14 mouse cellular contexts compared by ENCODE assay signal in genomic region chr10:45676796-45677195, GRCm38 (mm10).
DNase-seq lines count a peak whose midpoint lies in the region; ATAC-seq and TF ChIP-seq lines count a peak whose summit lies in the region.
"Had no signal": no experiment of that assay in that cellular context is flagged by ENCODE, and none has a peak within 500 bp of the region (broad histone marks: within the 10 kb centered on the region; RNA-seq: fewer than 3 reads in every experiment).

No protein-coding gene starts in this region.

- no peak overlapping the region for H3K27ac ChIP-seq in forebrain, embryonic 14.5 days (ENCODE audit: low read depth, low read length)
- no peak overlapping the region for H3K27ac ChIP-seq in forebrain, embryonic 11.5 days (ENCODE audit: low read depth, low read length)
- H3K27ac ChIP-seq in liver, adult 2 months (replicated peaks; ENCODE audit: insufficient read depth, low read depth, low read length): no peak overlapping the region
- no peak overlapping the region for H3K27ac ChIP-seq in liver, embryonic 11.5 days (ENCODE audit: low read depth, low read length)
- no peak overlapping the region for H3K27ac ChIP-seq in kidney, embryonic 14.5 days (ENCODE audit: low read depth, low read length)
- H3K27ac ChIP-seq in heart, embryonic 10.5 days: no peak overlapping the region
- H3K27ac ChIP-seq: liver, embryonic 13.5 days; midbrain, embryonic 10.5 days had no signal

- POLR2A ChIA-PET in Patski (lab: Charles Lee): no interaction called here

- CTCF ChIA-PET in Patski (lab: Charles Lee): interaction anchor here (0.9 to 2.3 kb wide), 10 partner anchors 10 to 335 kb away, joined by 3 to 17 read pairs (median 3); no protein-coding TSS in a partner anchor

- in situ Hi-C loops in Patski (cut with MboI; ENCODE audit: low pct_unique_long_range_greater_than_20kb): loop anchor here (5.0 kb wide), 2 partner anchors 126 to 241 kb away; no protein-coding TSS in a partner anchor

- no peaks in the 10 kb centered on the region for H3K79me2 ChIP-seq in liver, adult 2 months (ENCODE audit: control insufficient read depth, insufficient read depth, low read length)

- H3K4me3 ChIP-seq in forebrain, embryonic 14.5 days (ENCODE audit: low read depth, low read length): no peak overlapping the region
- H3K4me3 ChIP-seq in forebrain, embryonic 11.5 days (ENCODE audit: low read depth, low read length): no peak overlapping the region
- H3K4me3 ChIP-seq in liver, adult 2 months (ENCODE audit: insufficient read depth, low read depth, low read length): no peak overlapping the region
- no peak overlapping the region for H3K4me3 ChIP-seq in liver, embryonic 11.5 days (ENCODE audit: low read depth, low read length)
- no peak overlapping the region for H3K4me3 ChIP-seq in kidney, embryonic 14.5 days (ENCODE audit: low read length)
- H3K4me3 ChIP-seq in heart, embryonic 10.5 days: no peak overlapping the region
- H3K4me3 ChIP-seq: liver, embryonic 13.5 days; midbrain, embryonic 10.5 days had no signal

- no peaks in the 10 kb centered on the region for H3K9me3 ChIP-seq in forebrain, embryonic 14.5 days (replicated peaks; ENCODE audit: control insufficient read depth, low read length)
- no peaks in the 10 kb centered on the region for H3K9me3 ChIP-seq in forebrain, embryonic 11.5 days (ENCODE audit: control insufficient read depth, low read length)
- H3K9me3 ChIP-seq in liver, embryonic 11.5 days (ENCODE audit: control insufficient read depth, low read length): no peaks in the 10 kb centered on the region
- H3K9me3 ChIP-seq in kidney, embryonic 14.5 days (ENCODE audit: control insufficient read depth, low read length): no peaks in the 10 kb centered on the region
- no peaks in the 10 kb centered on the region for H3K9me3 ChIP-seq in heart, embryonic 10.5 days
- H3K9me3 ChIP-seq: liver, embryonic 13.5 days; midbrain, embryonic 10.5 days had no signal

- no peak overlapping the region for H3K4me2 ChIP-seq in forebrain, embryonic 14.5 days (ENCODE audit: low read length)
- H3K4me2 ChIP-seq in forebrain, embryonic 11.5 days (ENCODE audit: low read depth, low read length, severe bottlenecking): no peak overlapping the region
- H3K4me2 ChIP-seq in liver, embryonic 11.5 days: no peak overlapping the region
- no peak overlapping the region for H3K4me2 ChIP-seq in kidney, embryonic 14.5 days (replicated peaks; ENCODE audit: low read depth, low read length)
- H3K4me2 ChIP-seq: liver, embryonic 13.5 days had no signal

- H3K36me3 ChIP-seq in forebrain, embryonic 14.5 days (ENCODE audit: control insufficient read depth, insufficient read depth, low read length): peaks cover 2% of the 10 kb centered on the region; the same call in 1 of the 2 replicates
- H3K36me3 ChIP-seq in forebrain, embryonic 11.5 days (ENCODE audit: control insufficient read depth, insufficient read depth, low read length): no peaks in the 10 kb centered on the region
- H3K36me3 ChIP-seq in liver, adult 2 months (ENCODE audit: control insufficient read depth, insufficient read depth, low read length): peaks cover 5% of the 10 kb centered on the region; the same call in 1 of the 2 replicates
- H3K36me3 ChIP-seq in liver, embryonic 11.5 days (ENCODE audit: control insufficient read depth, insufficient read depth, low read length): no peaks in the 10 kb centered on the region; the same call in 1 of the 2 replicates
- peaks cover 6% of the 10 kb centered on the region; the same call in 1 of the 2 replicates for H3K36me3 ChIP-seq in kidney, embryonic 14.5 days (ENCODE audit: control insufficient read depth, insufficient read depth, low read length)
- peaks cover 12% of the 10 kb centered on the region; the same call in 1 of the 2 replicates for H3K36me3 ChIP-seq in heart, embryonic 10.5 days

- no peak overlapping the region for H3K9ac ChIP-seq in forebrain, embryonic 14.5 days (ENCODE audit: low read length)
- H3K9ac ChIP-seq in forebrain, embryonic 11.5 days (ENCODE audit: low read length): no peak overlapping the region
- H3K9ac ChIP-seq in liver, adult 2 months (ENCODE audit: low read depth, low read length): no peak overlapping the region
- no peak overlapping the region for H3K9ac ChIP-seq in liver, embryonic 11.5 days (ENCODE audit: low read depth, low read length)
- no peak overlapping the region for H3K9ac ChIP-seq in kidney, embryonic 14.5 days (ENCODE audit: low read depth, low read length)
- H3K9ac ChIP-seq: liver, embryonic 13.5 days had no signal

- ATAC-seq in forebrain, embryonic 14.5 days: peak; percentile 37; the same call in 1 of the 2 replicates
- ATAC-seq in forebrain, embryonic 11.5 days (replicated peaks; ENCODE audit: low FRiP score): no peak
- ATAC-seq in liver, embryonic 11.5 days (replicated peaks; ENCODE audit: low FRiP score): no peak
- ATAC-seq in Patski: no peak
- ATAC-seq in megakaryocyte progenitor cell, adult 5-6 weeks (replicated peaks; ENCODE audit: poor library complexity): peak; percentile 79
- ATAC-seq in kidney, embryonic 14.5 days (ENCODE audit: low FRiP score, low TSS enrichment): no peak

- H3K27me3 ChIP-seq in forebrain, embryonic 14.5 days (replicated peaks; ENCODE audit: control insufficient read depth, insufficient read depth, low read length): no peaks in the 10 kb centered on the region
- no peaks in the 10 kb centered on the region for H3K27me3 ChIP-seq in forebrain, embryonic 11.5 days (ENCODE audit: control insufficient read depth, insufficient read depth, low read length)
- H3K27me3 ChIP-seq in liver, adult 2 months (ENCODE audit: control insufficient read depth, insufficient read depth, low read length): no peaks in the 10 kb centered on the region
- H3K27me3 ChIP-seq in liver, embryonic 11.5 days (replicated peaks; ENCODE audit: control insufficient read depth, insufficient read depth, low read length): no peaks in the 10 kb centered on the region
- no peaks in the 10 kb centered on the region for H3K27me3 ChIP-seq in Patski
- H3K27me3 ChIP-seq in kidney, embryonic 14.5 days (ENCODE audit: control insufficient read depth, insufficient read depth, low read length): no peaks in the 10 kb centered on the region
- no peaks in the 10 kb centered on the region for H3K27me3 ChIP-seq in heart, embryonic 10.5 days (ENCODE audit: insufficient read depth, poor library complexity, severe bottlenecking)
- H3K27me3 ChIP-seq: liver, embryonic 13.5 days had no signal

- 0 out of 2 replicates have a peak, but pooled peaks have one; percentile 15 for TF ChIP-seq CTCF in liver, adult 2 months (IDR thresholded peaks at IDR 0.05; ENCODE audit: low read depth, low read length)
- TF ChIP-seq CTCF in Patski (IDR thresholded peaks at IDR 0.05): peak; percentile 54

- no peaks in the 10 kb centered on the region for H3K4me1 ChIP-seq in forebrain, embryonic 14.5 days (ENCODE audit: control insufficient read depth, insufficient read depth, low read length)
- no peaks in the 10 kb centered on the region for H3K4me1 ChIP-seq in forebrain, embryonic 11.5 days (replicated peaks; ENCODE audit: control insufficient read depth, insufficient read depth, low read length)
- no peaks in the 10 kb centered on the region for H3K4me1 ChIP-seq in liver, adult 2 months (ENCODE audit: control insufficient read depth, insufficient read depth, low read length)
- H3K4me1 ChIP-seq in liver, embryonic 11.5 days (replicated peaks; ENCODE audit: control insufficient read depth, insufficient read depth, low read length): no peaks in the 10 kb centered on the region
- no peaks in the 10 kb centered on the region for H3K4me1 ChIP-seq in kidney, embryonic 14.5 days (ENCODE audit: control insufficient read depth, insufficient read depth, low read length)
- no peaks in the 10 kb centered on the region for H3K4me1 ChIP-seq in heart, embryonic 10.5 days
- H3K4me1 ChIP-seq: liver, embryonic 13.5 days had no signal

- peak; percentile 60 for DNase-seq in forebrain, embryonic 14.5 days (ENCODE audit: low spot score)
- DNase-seq in forebrain, embryonic 11.5 days (ENCODE audit: low spot score): no peak
- DNase-seq in liver, adult 2 months (ENCODE audit: extremely low read depth, low read depth, low spot score): peak; percentile 9
- no peak for DNase-seq in liver, embryonic 11.5 days (ENCODE audit: low spot score)
- DNase-seq in Patski (ENCODE audit: low read depth, low spot score): no peak
- DNase-seq in heart, embryonic 10.5 days (ENCODE audit: low spot score): no peak
- DNase-seq: cerebellum, adult 11 months; gastrocnemius, postnatal 10 days; heart, postnatal 10 days; liver, embryonic 13.5 days; right cerebral cortex, postnatal 25 days had no signal

- TF ChIP-seq POLR2A in liver, adult 2 months (IDR thresholded peaks at IDR 0.05; ENCODE audit: extremely low read depth, insufficient read depth, low read length): no peak

Comparison
In these comparisons a context has a peak if more than half of its experiments do, and no peak if none do; other contexts are left out.
1. ATAC-seq: peak in forebrain, embryonic 14.5 days (single experiment) and megakaryocyte progenitor cell, adult 5-6 weeks (single experiment); none in forebrain, embryonic 11.5 days (single experiment), liver, embryonic 11.5 days (single experiment), Patski (single experiment) and kidney, embryonic 14.5 days (single experiment).
2. DNase-seq: peak in forebrain, embryonic 14.5 days (single experiment) and liver, adult 2 months (single experiment); none in forebrain, embryonic 11.5 days (single experiment), liver, embryonic 11.5 days (single experiment), Patski (single experiment) and heart, embryonic 10.5 days (single experiment).